Mouse (Mus musculus) liver, embryonic 14.5 days (tissue): ENCODE data around the gene Rad23a.
A peak's percentile ranks its signal among the peaks of the same experiment; 100 is the strongest.

Experiments used
- CTCF ChIP-seq: IDR thresholded peaks from 2 replicates; pipeline ENCODE4 v1.5.1; 2016; ENCODE audit warnings: antibody characterized with exemption, low read depth, control low read depth
- EP300 ChIP-seq: IDR thresholded peaks from 2 replicates; pipeline ENCODE4 v1.6.1; 2016; ENCODE audit warnings: antibody characterized with exemption, low read depth

GRCm38 (mm10) chr8:84838513-84838912, 2.0 kb downstream of the Rad23a start:
- TF ChIP-seq CTCF (no peak), EP300 (peak; percentile 98)
